Mouse (Mus musculus) monocyte, adult 2 months (primary cell): Measurements from ENCODE around the gene Mgme1.

Experiments
- DNase-seq, 2 experiments: peaks; one replicate each; pipeline ENCODE4 v3.0.0; 2022; ENCODE audit warnings: low spot score in 2 of 2, low read depth in 1 of 2

Gene Mgme1

GRCm38 (mm10) chr2:144262837-144263236 lies 7.6 kb upstream of the Mgme1 start:
- no peak for DNase-seq

DNA sequence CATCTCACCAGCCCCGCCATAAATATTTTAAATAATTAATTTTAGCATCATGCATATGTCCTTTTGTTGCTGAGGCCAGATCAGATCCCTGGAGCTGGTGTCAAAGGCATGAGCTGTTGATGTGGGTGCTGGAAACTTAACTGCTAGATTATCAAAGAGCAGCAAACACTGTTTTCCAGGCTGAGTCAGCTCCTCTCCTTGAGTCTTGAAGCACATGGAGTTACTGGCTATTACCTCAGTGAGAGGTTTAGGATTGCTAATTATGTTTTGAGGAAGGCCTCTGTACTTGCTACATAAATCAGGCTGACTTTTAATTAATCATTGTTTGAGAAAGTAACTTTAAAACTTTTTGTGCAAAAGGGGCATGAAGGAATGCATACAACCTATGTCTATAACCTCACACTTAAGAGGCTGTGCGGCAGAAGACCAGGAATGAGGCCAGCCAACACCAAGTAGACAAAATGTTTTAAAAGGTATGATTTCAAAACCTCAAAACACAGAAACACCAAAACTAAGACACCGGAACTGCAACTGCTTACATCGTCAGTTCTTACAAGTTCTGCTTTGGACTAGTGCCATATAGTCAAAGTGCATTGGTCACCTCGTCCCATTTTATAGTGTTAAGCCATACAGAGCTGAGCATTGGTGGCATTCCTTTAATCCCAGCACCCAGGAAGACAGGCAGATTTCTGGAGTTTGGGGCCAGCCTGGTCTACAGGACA lies 5.9 kb upstream of the Mgme1 start:
- no peak for DNase-seq

DNA sequence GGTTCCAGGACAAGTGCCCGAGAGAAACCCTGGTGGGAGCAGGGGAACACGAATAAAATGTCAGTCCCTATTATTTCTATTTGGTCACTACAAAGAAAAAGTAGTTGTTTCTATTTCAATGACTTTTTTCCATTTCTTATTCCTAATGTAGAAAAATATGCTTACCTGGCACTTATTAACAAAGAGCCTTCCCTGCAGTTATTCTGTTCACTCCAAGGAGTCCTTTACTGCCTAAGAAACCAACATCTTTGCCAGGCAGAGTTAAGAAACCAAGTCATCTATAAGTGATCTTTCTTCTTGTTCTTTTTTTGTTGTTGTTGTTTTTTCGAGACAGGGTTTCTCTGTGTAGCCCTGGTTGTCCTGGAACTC lies 5.4 kb upstream of the Mgme1 start:
- no peak for DNase-seq

- peak in 1 of 2 experiments; percentile 48 for DNase-seq
Measured at GRCm38 (mm10) chr2:144265916-144266683, 4.4 kb upstream of the Mgme1 start.

DNA sequence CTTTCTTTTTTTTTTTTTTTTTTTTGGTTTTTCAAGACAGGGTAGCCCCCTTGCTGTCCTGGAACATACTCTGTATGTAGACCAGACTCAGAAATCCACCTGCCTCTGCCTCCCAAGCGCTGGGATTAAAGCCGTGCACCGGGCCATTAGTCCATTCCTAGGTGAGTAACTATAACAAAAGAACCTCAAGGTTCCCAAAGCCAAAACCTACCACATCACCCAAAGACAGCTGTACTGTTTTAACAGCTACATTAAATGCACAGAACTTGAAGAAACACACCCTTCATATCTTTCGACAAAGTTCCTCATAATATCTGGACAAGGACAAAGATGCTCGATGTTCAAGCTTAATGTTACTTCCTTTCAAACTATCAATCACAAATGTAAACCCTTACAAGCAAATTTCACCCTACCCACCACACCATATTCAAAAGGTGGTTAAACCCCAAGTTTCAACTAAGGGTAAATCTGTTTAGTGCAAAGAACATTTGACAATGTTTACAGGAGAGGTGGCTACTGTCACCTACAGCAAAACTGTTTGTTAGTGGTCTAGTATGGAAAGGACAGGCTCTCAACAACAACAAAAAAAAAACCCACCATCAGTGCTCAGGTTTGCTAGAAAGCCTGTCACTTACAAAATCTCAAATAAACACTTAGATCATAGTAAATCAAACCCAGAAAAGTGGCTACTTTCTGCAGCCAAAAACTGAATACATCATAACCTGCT lies 3.3 kb upstream of the Mgme1 start:
- DNase-seq, result no peak

DNA sequence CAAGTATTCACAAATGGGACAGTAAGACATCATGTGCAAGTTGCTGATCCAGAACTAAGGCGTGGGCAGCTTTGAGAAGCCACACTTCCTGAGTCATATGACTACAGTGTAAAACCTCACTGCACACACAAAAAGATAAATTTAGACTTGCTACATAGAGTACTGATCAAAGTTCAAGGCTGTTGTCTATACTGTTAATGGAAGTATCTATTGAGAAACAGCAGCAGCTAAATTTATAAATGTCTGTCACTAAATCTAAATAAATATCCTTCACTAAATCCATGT lies 2.8 kb upstream of the Mgme1 start:
- DNase-seq, result no peak

- no peak for DNase-seq
Measured at GRCm38 (mm10) chr2:144268446-144269305, 1.8 kb upstream of the Mgme1 start.

DNA sequence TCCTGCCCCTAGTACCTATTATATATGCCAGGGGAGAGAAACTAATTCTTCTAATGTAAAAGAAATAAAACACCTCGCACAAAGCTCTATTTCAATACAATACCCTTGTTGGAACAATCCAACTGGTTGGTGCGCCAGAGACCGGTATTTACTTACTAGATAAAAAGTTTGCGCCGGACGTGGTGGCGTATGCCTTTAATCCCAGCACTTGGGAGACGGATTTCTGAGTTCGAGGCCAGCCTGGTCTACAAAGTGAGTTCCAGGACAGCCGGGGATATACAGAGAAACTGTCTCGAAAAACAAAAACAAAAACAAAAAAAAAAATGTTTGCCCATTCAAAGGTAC lies 1.2 kb upstream of the Mgme1 start:
- DNase-seq, result no peak

GRCm38 (mm10) chr2:144269679-144270475 lies 586 bp upstream of the Mgme1 start:
- no peak for DNase-seq

DNA sequence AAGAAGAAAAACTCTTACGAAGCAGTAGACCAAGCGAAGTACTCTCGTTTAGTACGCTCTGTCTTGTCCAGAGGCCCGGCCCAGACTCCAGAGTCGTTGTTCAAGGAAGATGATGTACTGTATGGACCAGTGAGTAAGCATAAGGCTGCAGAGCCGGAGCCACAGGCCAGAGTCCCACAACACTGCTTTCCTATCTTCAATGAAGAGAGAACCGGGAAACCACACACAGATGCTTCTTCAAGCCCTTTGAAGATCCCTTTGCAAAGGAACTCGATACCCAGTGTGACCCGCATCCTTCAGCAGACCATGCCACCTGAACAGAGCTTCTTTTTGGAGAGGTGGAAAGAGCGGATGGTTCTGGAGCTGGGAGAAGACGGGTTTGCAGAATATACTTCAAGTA lies 1.6 kb downstream of the Mgme1 start:
- DNase-seq, result no peak

DNA sequence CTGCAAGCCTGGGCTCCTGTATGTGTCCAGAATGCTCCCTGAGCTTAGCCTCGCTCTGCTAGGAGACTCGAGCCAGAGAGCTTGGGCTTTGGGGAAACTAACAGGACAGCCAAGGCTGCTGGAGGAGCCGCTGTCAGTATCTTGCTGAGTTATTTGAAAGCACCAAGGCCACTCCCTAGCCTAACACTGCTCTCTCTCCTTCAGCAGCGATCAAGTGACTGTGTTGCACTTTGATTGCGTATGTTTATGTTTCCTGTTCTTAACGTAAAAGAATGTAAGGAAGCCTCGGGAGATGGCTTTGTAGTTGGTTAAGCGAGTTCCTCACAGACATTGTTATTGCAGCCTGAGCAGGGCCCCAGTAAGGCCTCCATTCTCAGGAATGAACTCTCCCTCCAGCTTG lies 4.3 kb downstream of the Mgme1 start:
- no peak for DNase-seq

DNA sequence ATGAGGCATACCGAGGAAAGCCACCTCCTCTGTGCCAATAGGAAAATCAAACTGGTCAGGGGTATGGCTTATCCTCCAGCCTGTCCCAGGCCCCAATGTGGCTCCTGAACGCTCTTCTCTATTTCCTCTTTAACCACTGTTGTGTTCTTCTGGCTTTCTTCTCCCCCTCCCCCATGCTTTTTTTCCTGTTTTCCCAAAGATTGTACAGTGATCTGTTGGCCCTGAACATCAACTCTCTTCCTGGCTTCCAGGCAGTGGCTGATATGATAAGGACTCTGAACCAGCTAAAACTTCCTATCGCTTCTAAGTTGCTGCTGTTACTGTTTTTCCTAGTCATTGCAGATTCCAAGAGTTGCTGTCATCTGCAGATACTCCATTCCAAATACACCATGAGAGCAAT lies 6.4 kb downstream of the Mgme1 start:
- no peak for DNase-seq

- DNase-seq, result no peak
Measured at GRCm38 (mm10) chr2:144279742-144280141, 9.3 kb downstream of the Mgme1 start.

DNA sequence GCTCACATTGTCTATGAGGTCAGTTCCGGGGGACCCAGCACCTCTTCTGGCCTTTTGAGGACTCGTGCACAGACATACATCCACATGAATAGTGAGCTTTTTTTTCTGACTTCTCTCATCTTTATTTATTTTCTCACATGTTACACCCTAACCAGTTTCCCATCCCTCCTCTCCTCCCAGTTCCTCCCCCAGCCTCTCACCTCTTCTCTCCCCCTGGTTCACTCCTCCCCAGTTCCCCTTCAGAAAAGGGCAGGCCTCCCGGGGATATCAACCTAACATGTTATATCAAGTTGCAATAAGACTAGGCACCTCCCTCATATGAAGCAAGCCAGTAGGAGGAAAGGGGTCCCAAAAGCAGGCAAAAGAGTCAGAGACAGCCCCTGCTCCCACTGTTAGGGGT lies 10.1 kb downstream of the Mgme1 start:
- DNase-seq, result no peak

- no peak for DNase-seq
Measured at GRCm38 (mm10) chr2:144281417-144281816, 11.0 kb downstream of the Mgme1 start.

DNA sequence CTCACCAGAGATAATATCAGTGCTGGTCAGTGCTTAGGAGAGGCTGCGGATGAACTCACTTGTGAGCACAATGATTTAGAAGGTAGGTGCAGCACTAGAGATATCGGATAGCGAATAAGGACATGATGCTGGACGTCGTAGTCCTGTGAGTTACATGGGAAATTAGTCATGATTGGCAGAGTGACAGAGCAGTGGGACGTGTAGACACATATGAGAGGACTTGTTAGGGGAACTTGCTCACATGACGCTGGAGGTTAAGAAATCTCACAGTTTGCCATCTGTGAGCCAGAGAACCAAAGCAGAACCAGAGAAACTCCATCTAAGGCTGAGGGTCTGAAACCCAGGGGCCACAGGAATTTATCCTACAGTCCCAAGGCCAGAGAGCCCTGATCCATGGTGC lies 19.9 kb downstream of the Mgme1 start:
- DNase-seq, result peak; percentile 45 to 48

GRCm38 (mm10) chr2:144291600-144292305 lies 21.3 kb downstream of the Mgme1 start:
- DNase-seq, result no peak

DNA sequence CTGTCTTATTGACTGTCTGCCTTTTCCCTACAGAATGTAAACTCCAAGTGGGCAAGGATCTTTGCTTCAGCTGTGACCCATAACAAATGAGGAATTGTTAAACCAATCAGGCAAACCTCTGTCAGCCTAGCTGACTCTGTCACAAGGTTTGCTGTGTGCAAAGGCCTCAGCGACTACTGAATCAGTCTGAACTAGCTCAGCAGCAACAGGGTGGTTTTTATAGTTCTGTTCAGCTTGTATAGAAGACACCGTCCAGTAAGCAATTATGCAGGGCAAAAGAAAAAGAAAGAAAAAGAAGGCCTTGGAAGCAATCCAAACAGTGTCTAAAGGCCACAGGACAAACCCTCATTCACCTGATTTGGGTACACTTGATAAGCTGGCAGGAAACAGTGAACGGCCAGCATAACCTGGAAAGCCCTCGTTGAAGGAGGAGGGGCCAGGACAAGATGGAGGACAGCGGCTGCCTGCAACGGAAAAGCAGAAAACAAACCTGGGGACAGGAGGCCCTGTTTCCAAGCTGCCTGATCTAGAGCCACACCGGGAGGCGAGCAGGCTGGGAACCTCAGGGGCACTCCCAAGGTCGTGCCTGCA lies 24.8 kb downstream of the Mgme1 start:
- DNase-seq, result no peak

- DNase-seq, result no peak
Measured at GRCm38 (mm10) chr2:144299749-144300669, 29.5 kb downstream of the Mgme1 start.
